Mouse (Mus musculus) A20 (cell line): Measurements from ENCODE around the gene Serpinb1b.
"Not testable (repeated sequence)": the region's sequence is repeated elsewhere in the genome, so short reads cannot be mapped to it uniquely, and the experiment has no call there.

ENCODE experiments used
- DNase-seq: peaks from one replicate; pipeline ENCODE4 v3.0.0-alpha.2; 2011; ENCODE audit warnings: low read depth, low spot score

Gene Serpinb1b

GRCm38 (mm10) chr13:33078056-33078705 is at the start of gene Serpinb1b:
TSS of gene Serpinb1b (plus strand) at chr13:33078575.
- peak; percentile 15 for DNase-seq

DNA sequence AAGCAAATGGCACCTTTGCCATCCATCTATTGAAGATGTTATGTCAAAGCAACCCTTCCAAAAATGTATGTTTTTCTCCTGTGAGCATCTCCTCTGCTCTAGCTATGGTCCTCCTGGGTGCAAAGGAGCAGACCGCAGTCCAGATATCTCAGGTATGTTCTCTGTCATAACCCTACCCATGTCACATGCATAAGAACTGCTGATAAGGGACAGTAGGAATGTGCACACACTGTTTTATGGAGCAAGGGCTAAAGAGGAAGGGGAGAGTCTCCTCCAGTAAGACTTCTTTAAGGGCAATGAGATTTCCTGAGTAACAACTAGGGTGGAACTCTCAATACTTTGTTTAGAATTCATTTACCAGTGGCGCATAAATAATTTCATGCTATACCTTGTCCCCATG is 48.9 kb upstream of the Serpinb1b start:
- DNase-seq: not testable (repeated sequence)

- no peak for DNase-seq
Observed at GRCm38 (mm10) chr13:33030281-33030680, 48.1 kb upstream of the Serpinb1b start.

DNA sequence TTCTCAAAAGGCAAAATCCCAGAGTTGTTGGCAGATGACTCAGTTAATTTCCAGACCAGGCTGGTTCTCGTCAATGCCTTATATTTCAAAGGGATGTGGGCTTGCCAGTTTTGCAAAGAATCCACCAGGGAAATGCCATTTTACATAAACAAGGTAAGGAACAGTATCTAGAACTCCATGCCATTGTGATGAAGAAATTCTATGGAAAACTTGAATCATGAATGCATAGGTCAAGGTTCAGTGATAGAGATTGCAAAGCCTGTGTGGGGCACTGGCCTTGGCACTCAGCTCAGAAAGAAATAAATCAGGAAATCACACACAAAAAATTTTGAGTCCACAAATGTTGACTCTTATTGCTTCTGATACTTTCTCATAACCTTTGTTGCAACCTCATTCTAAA is 42.9 kb upstream of the Serpinb1b start:
- no peak for DNase-seq

GRCm38 (mm10) chr13:33043542-33043941 is 34.8 kb upstream of the Serpinb1b start:
- DNase-seq: no peak

DNA sequence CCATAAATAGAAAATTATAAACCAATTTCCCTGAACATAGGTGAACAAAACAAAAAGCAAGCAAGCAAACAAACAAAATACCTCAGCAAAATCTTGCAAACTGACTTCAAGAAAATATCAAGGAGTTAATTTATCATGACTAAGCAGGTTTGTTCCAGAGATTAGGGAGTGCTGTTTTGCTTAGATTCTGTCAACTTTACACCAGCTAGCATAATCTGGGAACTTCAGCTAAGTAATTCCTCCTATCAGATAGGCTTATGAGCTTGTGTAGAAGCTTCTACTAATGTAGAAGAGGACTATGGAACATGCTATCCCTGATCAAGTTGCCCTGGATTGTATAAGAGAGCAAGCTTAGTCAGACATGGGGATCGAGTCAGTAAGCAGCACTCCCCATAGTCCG is 31.1 kb upstream of the Serpinb1b start:
- DNase-seq: no peak

- no peak for DNase-seq
Observed at GRCm38 (mm10) chr13:33048187-33048586, 30.2 kb upstream of the Serpinb1b start.

GRCm38 (mm10) chr13:33051697-33052096 is 26.7 kb upstream of the Serpinb1b start:
- no peak for DNase-seq

GRCm38 (mm10) chr13:33063048-33063447 is 15.3 kb upstream of the Serpinb1b start:
- DNase-seq: no peak

- no peak for DNase-seq
Observed at GRCm38 (mm10) chr13:33067387-33067977, 10.9 kb upstream of the Serpinb1b start.

DNA sequence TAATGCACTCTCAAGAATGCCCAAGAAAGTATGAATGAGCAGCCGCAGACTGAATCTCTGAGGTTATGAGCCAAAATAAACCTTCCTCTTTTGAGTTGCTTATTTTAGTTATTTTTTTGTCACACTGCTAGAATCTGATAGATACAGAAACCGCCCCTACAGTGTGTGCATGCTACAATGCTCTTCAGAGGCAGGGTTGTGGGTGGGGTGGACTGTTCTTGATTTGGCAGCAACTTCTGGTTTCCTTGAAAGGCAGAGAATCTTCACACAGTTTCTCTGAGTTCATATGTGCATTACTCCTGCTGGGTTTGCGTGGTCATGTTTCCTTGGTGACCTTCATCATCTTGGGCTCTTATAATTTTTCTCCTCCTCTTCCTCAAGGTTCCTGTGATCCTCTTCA is 10.2 kb upstream of the Serpinb1b start:
- DNase-seq: peak; percentile 77

- no peak for DNase-seq
Observed at GRCm38 (mm10) chr13:33071776-33072175, 6.6 kb upstream of the Serpinb1b start.

DNA sequence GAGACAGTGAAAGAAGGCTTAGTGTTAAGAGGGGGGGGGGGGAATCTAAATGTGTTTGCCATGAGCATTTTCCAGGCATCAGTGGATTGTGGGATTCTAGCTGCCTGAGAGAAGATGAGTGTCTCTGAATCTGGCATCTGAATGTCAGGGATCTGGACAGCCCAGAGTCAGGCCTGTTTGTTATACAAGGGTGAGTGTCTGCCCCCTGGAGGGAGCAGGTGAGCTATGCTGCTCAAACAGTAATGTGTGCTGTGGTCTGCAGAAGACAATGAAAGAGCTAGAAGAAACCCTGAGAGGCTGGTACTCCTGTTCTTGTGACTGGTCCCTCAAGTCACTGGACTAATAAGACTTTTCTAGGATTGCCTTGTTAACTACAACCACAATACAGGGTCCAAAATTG is 4.3 kb upstream of the Serpinb1b start:
- DNase-seq: peak; percentile 70

DNA sequence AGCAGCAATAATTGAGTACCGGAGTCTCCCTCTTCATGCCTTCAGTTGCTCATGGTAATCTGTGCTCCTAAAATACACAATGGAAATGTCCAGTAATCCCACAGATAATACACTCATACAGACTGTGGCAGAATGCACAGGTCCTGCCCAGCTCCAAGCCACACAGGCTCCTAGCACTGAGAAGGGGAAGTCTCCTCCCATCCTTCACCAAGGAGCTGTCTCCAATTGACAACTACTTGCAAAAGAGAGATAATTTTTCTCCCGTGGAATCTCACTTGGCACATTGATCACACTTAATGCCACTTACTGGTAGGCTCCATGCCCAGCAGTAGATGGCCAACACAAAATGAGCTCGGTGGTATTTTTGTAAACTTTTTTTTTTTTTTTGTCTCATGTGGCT is 2.1 kb upstream of the Serpinb1b start:
- DNase-seq: peak; percentile 26

DNA sequence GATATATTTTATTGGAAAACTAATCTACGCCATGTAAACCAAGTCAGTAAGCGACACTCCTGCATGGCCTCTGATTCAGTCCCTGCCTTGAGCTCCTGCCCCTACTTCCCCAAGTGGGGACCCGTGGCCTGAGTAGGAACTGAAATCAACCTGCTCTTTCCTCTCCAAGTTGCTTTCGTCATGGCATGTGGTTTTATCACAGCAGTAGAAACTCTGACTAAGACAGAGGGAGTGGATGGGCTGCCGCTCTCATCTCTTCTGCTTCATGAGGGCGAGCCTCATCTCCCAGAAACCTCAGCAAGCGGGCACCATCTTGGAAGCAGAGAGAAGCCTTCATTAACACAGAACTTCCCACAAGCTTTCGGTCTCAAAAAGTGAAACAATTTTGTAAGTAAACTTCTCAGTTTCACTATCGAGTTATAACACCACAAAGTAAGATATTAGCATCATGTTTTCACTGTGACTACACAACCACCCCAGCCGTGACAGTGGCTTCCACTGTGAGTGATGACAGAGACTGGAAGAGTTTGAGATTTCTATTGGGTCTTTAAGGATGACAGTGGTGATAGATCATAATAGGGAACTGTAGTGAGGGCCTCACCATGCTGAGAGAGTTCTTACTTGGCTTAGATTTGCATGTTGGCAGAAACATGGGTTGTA is 1.2 kb upstream of the Serpinb1b start:
- peak; percentile 74 for DNase-seq

- peak; percentile 79 for DNase-seq
Observed at GRCm38 (mm10) chr13:33079391-33079790, 1.0 kb downstream of the Serpinb1b start.

DNA sequence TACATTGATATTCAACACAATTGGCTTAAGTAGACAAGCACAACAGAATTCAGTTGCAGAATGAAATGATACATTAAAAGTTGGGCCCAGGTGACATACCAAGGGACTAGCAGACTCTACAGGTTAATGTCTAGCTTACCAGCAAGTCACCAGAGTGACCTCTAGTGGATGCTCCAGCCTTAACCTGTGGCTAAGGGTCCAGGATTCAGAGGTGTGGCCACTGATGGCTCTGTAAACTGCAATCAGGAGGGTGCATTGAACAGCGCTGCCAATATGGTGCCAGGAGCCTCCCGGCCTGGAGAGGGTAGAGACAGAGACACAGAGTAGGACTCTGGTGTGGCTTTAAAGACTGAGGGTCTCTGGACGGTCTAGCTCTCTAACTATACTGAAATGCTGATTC is 2.0 kb downstream of the Serpinb1b start:
- peak; percentile 65 for DNase-seq

- DNase-seq: no peak
Observed at GRCm38 (mm10) chr13:33083834-33084233, 5.5 kb downstream of the Serpinb1b start.

DNA sequence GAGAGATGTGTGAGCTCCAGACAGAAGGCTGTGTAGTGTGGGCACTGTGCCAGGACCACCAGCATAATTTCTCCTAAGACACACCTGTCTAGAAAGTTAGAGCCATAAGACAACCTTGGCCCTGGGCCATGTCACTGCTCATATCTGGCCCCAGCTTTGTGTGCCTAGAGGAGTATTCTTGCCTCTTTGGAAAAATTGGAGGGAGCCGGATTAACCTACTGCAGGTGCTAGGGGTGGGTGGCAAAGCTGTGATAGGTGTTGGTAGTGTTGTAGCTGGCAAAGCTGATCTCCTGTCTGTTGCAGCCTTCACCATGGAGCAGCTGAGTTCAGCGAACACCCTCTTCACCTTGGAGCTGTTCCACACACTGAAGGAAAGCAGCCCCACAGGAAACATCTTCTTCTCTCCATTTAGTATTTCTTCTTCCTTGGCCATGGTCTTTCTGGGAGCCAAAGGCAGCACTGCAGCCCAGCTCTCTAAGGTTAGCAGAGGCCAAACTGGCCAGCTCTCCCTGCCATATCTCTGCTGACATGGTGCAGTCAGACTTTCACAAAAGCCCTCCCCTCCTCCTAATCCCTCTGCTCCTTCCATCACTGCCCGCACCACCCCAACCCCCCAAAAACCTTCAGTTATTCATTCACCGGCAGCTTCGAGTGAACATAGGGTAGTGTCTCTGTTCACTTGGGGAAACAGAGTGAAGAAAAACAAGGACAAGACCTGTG is 6.8 kb downstream of the Serpinb1b start:
- no peak for DNase-seq

GRCm38 (mm10) chr13:33085695-33086432 is 7.5 kb downstream of the Serpinb1b start:
- DNase-seq: no peak

GRCm38 (mm10) chr13:33089566-33089965 is 11.2 kb downstream of the Serpinb1b start:
- no peak for DNase-seq

DNA sequence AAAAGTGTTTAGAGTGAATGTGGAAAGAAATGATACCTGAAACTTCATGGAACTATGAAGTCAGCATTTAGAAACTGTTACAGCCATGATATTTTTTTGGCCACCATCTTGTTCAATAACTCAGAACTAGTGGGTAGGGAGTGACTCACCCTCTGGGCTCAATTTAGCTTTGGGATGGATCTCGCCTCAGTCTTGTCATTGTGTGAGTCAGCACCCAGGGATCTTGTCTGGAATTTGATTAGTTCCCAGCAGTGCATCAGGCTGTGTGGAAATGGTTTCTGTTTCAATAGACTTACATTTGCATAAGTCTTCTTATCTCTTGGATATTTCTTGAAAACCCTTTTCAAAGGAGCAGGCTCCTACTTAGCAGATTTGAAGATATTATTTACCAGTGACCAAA is 12.2 kb downstream of the Serpinb1b start:
- DNase-seq: no peak
